Mouse (Mus musculus) liver, adult 2 months (tissue): ENCODE data around the gene Fam178b. TPM values are rescaled to one million over a fixed set of nuclear protein-coding genes. Genes with fewer than 3 reads are reported as not detected.

Source experiments
- DNase-seq: peaks from one replicate; pipeline ENCODE4 v3.0.0-alpha.2; 2011; ENCODE audit warnings: low read depth, low spot score; ENCODE audit errors: extremely low read depth
- H3K27ac ChIP-seq: fragments of 200-500 bp; replicated peaks from 2 replicates; pipeline ENCODE4 v1.5.1; 2012; ENCODE audit warnings: low read depth, mild to moderate bottlenecking, control low read depth, inconsistent platforms, low read length; ENCODE audit not compliant: insufficient read depth
- H3K27me3 ChIP-seq: fragments of 200-500 bp; 2 replicates; pipeline ENCODE4 v1.6.1; 2012; ENCODE audit warnings: mild to moderate bottlenecking, moderate library complexity, low read length, inconsistent platforms; ENCODE audit not compliant: control insufficient read depth, insufficient read depth
- H3K36me3 ChIP-seq: fragments of 200-500 bp; 2 replicates; pipeline ENCODE4 v1.6.1; 2012; ENCODE audit warnings: low read length, inconsistent platforms; ENCODE audit not compliant: control insufficient read depth, insufficient read depth
- H3K4me1 ChIP-seq: fragments of 200-500 bp; 2 replicates; pipeline ENCODE4 v1.6.1; 2011; ENCODE audit warnings: low read length; ENCODE audit not compliant: control insufficient read depth, insufficient read depth
- H3K4me3 ChIP-seq: fragments of 200-500 bp; 2 replicates; pipeline ENCODE4 v1.5.1; 2011; ENCODE audit warnings: low read depth, mild to moderate bottlenecking, control low read depth, low read length, moderate library complexity; ENCODE audit not compliant: insufficient read depth
- H3K79me2 ChIP-seq: fragments of 200-500 bp; 2 replicates; pipeline ENCODE4 v1.6.1; 2012; ENCODE audit warnings: inconsistent platforms, mild to moderate bottlenecking, low read length, moderate library complexity; ENCODE audit not compliant: control insufficient read depth, insufficient read depth
- H3K9ac ChIP-seq: fragments of 200-500 bp; 2 replicates; pipeline ENCODE4 v1.6.1; 2012; ENCODE audit warnings: low read depth, mild to moderate bottlenecking, control low read depth, inconsistent platforms, low read length
- CTCF ChIP-seq: fragments of 200-500 bp; IDR thresholded peaks from 2 replicates; pipeline ENCODE4 v1.5.1; 2011; ENCODE audit warnings: low read depth, low read length, control low read depth
- POLR2A ChIP-seq: fragments of 200-500 bp; IDR thresholded peaks from 2 replicates; pipeline ENCODE4 v1.6.1; 2011; ENCODE audit warnings: low read length, control low read depth; ENCODE audit not compliant: insufficient read depth; ENCODE audit errors: extremely low read depth
- WGBS: fragments of 180-500 bp; shearing (Covaris S2); methylation state at CpG from one replicate; pipeline ENCODE4 v1.1.7; 2018; 5-methylcytosine and 5-hydroxymethylcytosine counted together
- polyA plus RNA-seq: library from polyadenylated mRNA; depleted of rRNA; stranded (reverse); fragments of >200 nt; gene quantifications from 2 replicates; pipeline ENCODE4 v1.2.3, GENCODE M21; 2012
- total RNA-seq: library from RNA; depleted of rRNA; stranded (reverse); fragments of >200 nt; gene quantifications from 2 replicates; pipeline ENCODE4 v1.2.3, GENCODE M21; 2014

Fam178b gene
- total and polyA plus RNA-seq, 2 experiments = 0.11 to 0.18 TPM

- 84% methylated on average over 20 of the region's 20 CpGs for WGBS
- 0 out of 2 replicates have a peak, but pooled peaks cover 2% of the 10 kb centered on the region for H3K36me3 ChIP-seq
- no peak overlapping the region for H3K27ac ChIP-seq
- H3K4me1 ChIP-seq = peaks cover 9% of the 10 kb centered on the region
- no peak for TF ChIP-seq CTCF
- TF ChIP-seq POLR2A = no peak
- H3K79me2 ChIP-seq = peaks cover 6% of the 10 kb centered on the region; the same call in 1 of the 2 replicates
- H3K4me3 ChIP-seq = no peak overlapping the region
- H3K9ac ChIP-seq = no peak overlapping the region
- no peaks in the 10 kb centered on the region for H3K27me3 ChIP-seq
- no peak for DNase-seq
These were observed 132.7 kb downstream of the Fam178b start for GRCm38 (mm10) chr1:36550075-36550863.

DNA sequence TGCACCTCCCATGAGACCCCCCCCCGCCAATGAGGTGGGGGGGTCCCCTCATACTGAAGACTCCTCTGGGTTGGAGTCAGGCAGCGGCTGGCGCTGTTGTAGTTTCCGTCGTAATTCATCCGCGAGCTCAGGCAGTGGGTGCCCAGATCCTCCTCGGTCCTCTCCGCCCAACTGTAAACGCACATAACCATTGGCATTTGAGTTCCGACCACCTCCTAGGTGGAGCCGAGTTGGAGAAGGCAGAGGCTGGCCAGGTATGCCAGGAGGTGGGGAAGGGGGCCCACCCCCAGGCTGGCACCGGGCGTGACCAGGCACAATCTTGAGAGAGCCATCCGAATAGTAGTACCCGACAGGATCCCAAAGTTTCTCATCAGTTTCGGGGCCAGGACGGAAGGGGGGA lies 133.5 kb downstream of the Fam178b start:
- H3K9ac ChIP-seq = no peak overlapping the region
- H3K27me3 ChIP-seq = no peaks in the 10 kb centered on the region
- no peak overlapping the region for H3K4me3 ChIP-seq
- H3K79me2 ChIP-seq = peaks cover 6% of the 10 kb centered on the region; the same call in 1 of the 2 replicates
- WGBS = 91% methylated on average over 18 of the region's 18 CpGs
- no peak for DNase-seq
- peaks cover 5% of the 10 kb centered on the region for H3K4me1 ChIP-seq
- no peak for TF ChIP-seq POLR2A
- TF ChIP-seq CTCF = no peak
- H3K27ac ChIP-seq = no peak overlapping the region
- 0 out of 2 replicates have a peak, but pooled peaks cover 2% of the 10 kb centered on the region for H3K36me3 ChIP-seq

- Histone ChIP-seq H3K27ac (no peak overlapping the region), H3K79me2 (peaks cover 6% of the 10 kb centered on the region; the same call in 1 of the 2 replicates), H3K9ac (no peak overlapping the region), H3K4me1 (peaks cover 5% of the 10 kb centered on the region), H3K27me3 (no peaks in the 10 kb centered on the region), H3K4me3 (no peak overlapping the region), H3K36me3 (0 out of 2 replicates have a peak, but pooled peaks cover 2% of the 10 kb centered on the region)
- TF ChIP-seq CTCF (no peak), POLR2A (no peak)
- no peak for DNase-seq
- WGBS = 63% methylated on average over 8 of the region's 8 CpGs
These were observed 134.2 kb downstream of the Fam178b start for GRCm38 (mm10) chr1:36548771-36549170.

- H3K4me3 ChIP-seq = no peak overlapping the region
- DNase-seq = no peak
- 73% methylated on average over 9 of the region's 9 CpGs for WGBS
- no peak overlapping the region for H3K9ac ChIP-seq
- no peaks in the 10 kb centered on the region for H3K27me3 ChIP-seq
- H3K79me2 ChIP-seq = peaks cover 6% of the 10 kb centered on the region; the same call in 1 of the 2 replicates
- peaks cover 5% of the 10 kb centered on the region for H3K4me1 ChIP-seq
- 0 out of 2 replicates have a peak, but pooled peaks cover 2% of the 10 kb centered on the region for H3K36me3 ChIP-seq
- no peak overlapping the region for H3K27ac ChIP-seq
- no peak for TF ChIP-seq CTCF
- no peak for TF ChIP-seq POLR2A
These were observed 134.9 kb downstream of the Fam178b start for GRCm38 (mm10) chr1:36547981-36548598.

DNA sequence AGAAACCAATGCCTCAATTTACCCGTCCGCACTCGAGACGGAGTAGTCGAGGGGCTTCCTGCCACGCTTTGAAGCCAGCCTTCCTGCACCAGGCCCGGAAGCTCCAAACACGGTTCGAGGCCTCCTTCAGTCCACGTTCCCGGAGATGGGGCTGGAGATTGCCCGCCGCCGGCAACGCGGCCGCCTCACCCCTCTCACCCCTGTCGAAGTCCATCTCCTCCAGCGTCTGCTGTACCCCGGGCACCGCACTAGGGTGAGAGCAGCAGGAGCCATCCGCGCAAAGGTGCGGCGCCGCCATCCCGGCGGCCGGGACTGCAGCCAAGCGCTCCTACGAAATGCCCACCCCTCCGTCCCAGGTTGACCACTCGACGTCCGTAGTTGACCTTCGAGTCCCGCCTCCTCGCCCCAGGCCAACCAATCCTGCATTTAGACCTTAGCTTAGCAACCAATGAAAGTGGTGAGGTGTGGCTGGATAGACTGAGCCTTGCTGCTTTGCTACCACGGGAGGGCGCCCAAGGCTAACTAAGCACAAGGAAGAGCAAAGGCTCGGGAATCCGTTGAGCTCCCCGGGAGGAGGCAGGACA lies 136.0 kb downstream of the Fam178b start, which contains the start of gene Ankrd39:
Gene Ankrd39, minus strand, starts transcription at position 558 of the 584 bp plus-strand sequence.
- peak within 1 kb of the TSS; percentile 76 for H3K9ac ChIP-seq
- peak within 1 kb of the TSS; percentile 73 for H3K4me3 ChIP-seq
- under 1% methylated on average over 43 of the region's 43 CpGs for WGBS
- peak within 1 kb of the TSS; percentile 43 for H3K27ac ChIP-seq
- no peaks in the 10 kb centered on the region for H3K27me3 ChIP-seq
- 0 out of 2 replicates have a peak, but pooled peaks cover 2% of the 10 kb centered on the region for H3K36me3 ChIP-seq
- peaks cover 6% of the 10 kb centered on the region; the same call in 1 of the 2 replicates for H3K79me2 ChIP-seq
- peaks cover 5% of the 10 kb centered on the region for H3K4me1 ChIP-seq
- no peak for TF ChIP-seq POLR2A
- peak; percentile 99 for TF ChIP-seq CTCF
- peak; percentile 96 for DNase-seq
